Mouse (Mus musculus): ENCODE measurements around the gene Tmem143. TPM values are rescaled to one million over a fixed set of nuclear protein-coding genes. Genes with fewer than 3 reads are reported as not detected.

Gene Tmem143
- total and polyA plus RNA-seq, 3 experiments = 8.8 to 14.6 (median 14.2) TPM

GRCm38 (mm10) chr7:45908384-45908783 is 11.6 kb downstream of the Tmem143 start:
- Histone ChIP-seq H3K36me3 (replicated peaks in 1 of 2; ENCODE audit: control insufficient read depth in 1 of 2, insufficient read depth in 1 of 2, low read length in 1 of 2) (peaks cover 21 to 54% of the 10 kb centered on the region in 2 experiments), H3K27ac (ENCODE audit: insufficient read depth, low read depth) (no peak overlapping the region), H3K9ac (ENCODE audit: insufficient read depth, low read depth) (no peak overlapping the region), H3K9me3 (replicated peaks; ENCODE audit: low read length) (peaks cover 4% of the 10 kb centered on the region), H3K4me1 (ENCODE audit: control insufficient read depth in 1 of 2, insufficient read depth in 2 of 2) (peaks cover 0 to 15% of the 10 kb centered on the region in 2 experiments; a peak in 2 of 4 replicates), H3K27me3 (replicated peaks) (no peaks in the 10 kb centered on the region), H3K4me3 (replicated peaks in 1 of 3; ENCODE audit: low read depth in 2 of 3, low read length in 2 of 3, poor library complexity in 1 of 3) (no peak overlapping the region), H3K79me2 (replicated peaks; ENCODE audit: control insufficient read depth, extremely low read depth, insufficient read depth, poor library complexity, severe bottlenecking) (no peaks in the 10 kb centered on the region), H3K4me2 (ENCODE audit: insufficient read depth, low read depth, poor library complexity, severe bottlenecking) (no peak overlapping the region)
- dilution Hi-C loops (cut with MboI; ENCODE audit: extremely low pct_ligation_motif_present, extremely low pct_unique_long_range_greater_than_20kb, low sequenced_read_pairs) = no loop called here
- DNase-seq (ENCODE audit: extremely low read depth) = no peak
- TF ChIP-seq CTCF (conservative IDR thresholded peaks at IDR 0.05 in 1 of 2, IDR thresholded peaks at IDR 0.05 in 1 of 2; ENCODE audit: low read depth in 2 of 2, low read length in 2 of 2) = no peak
- no peak for TF ChIP-seq KAT2A (IDR thresholded peaks at IDR 0.05; ENCODE audit: insufficient replicate concordance, low read length)
- TF ChIP-seq RAD21 (IDR thresholded peaks at IDR 0.05; ENCODE audit: low read depth, low read length) = no peak
- no peak for TF ChIP-seq GABPA (IDR thresholded peaks at IDR 0.05; ENCODE audit: insufficient replicate concordance, low read depth, low read length)
- TF ChIP-seq ZMIZ1 (IDR thresholded peaks at IDR 0.05; ENCODE audit: low read depth, low read length) = no peak
- TF ChIP-seq ZC3H11A (IDR thresholded peaks at IDR 0.05; ENCODE audit: low read depth, low read length) = no peak
- no peak for TF ChIP-seq TBP (conservative IDR thresholded peaks at IDR 0.05; ENCODE audit: low read depth, low read length)
- no peak for TF ChIP-seq UBTF (IDR thresholded peaks at IDR 0.05; ENCODE audit: low read depth, low read length)
- TF ChIP-seq CHD2 (IDR thresholded peaks at IDR 0.05; ENCODE audit: low read length) = no peak
- TF ChIP-seq MYC (IDR thresholded peaks at IDR 0.05; ENCODE audit: low read depth, low read length) = no peak
- in situ Hi-C loops (cut with MboI; ENCODE audit: low pct_ligation_motif_present, low pct_unique_long_range_greater_than_20kb, low sequenced_read_pairs) = no loop called here

- H3K27me3 ChIP-seq (replicated peaks) = no peaks in the 10 kb centered on the region
- H3K36me3 ChIP-seq (replicated peaks in 1 of 2; ENCODE audit: control insufficient read depth in 1 of 2, insufficient read depth in 1 of 2, low read length in 1 of 2) = peaks cover 21 to 60% of the 10 kb centered on the region in 2 experiments
- no peak overlapping the region for H3K9ac ChIP-seq (ENCODE audit: insufficient read depth, low read depth)
- peaks cover 0 to 15% of the 10 kb centered on the region in 2 experiments; a peak in 2 of 4 replicates for H3K4me1 ChIP-seq (ENCODE audit: control insufficient read depth in 1 of 2, insufficient read depth in 2 of 2)
- dilution Hi-C loops (cut with MboI; ENCODE audit: extremely low pct_ligation_motif_present, extremely low pct_unique_long_range_greater_than_20kb, low sequenced_read_pairs) = no loop called here
- no peak overlapping the region for H3K27ac ChIP-seq (ENCODE audit: insufficient read depth, low read depth)
- no peak overlapping the region for H3K4me2 ChIP-seq (ENCODE audit: insufficient read depth, low read depth, poor library complexity, severe bottlenecking)
- H3K79me2 ChIP-seq (replicated peaks; ENCODE audit: control insufficient read depth, extremely low read depth, insufficient read depth, poor library complexity, severe bottlenecking) = no peaks in the 10 kb centered on the region
- peaks cover 4% of the 10 kb centered on the region for H3K9me3 ChIP-seq (replicated peaks; ENCODE audit: low read length)
- no peak for DNase-seq (ENCODE audit: extremely low read depth)
- H3K4me3 ChIP-seq (replicated peaks in 1 of 3; ENCODE audit: low read depth in 2 of 3, low read length in 2 of 3, poor library complexity in 1 of 3) = no peak overlapping the region
- in situ Hi-C loops (cut with MboI; ENCODE audit: low pct_ligation_motif_present, low pct_unique_long_range_greater_than_20kb, low sequenced_read_pairs) = no loop called here
- TF ChIP-seq MYC (IDR thresholded peaks at IDR 0.05; ENCODE audit: low read depth, low read length) (no peak), KAT2A (IDR thresholded peaks at IDR 0.05; ENCODE audit: insufficient replicate concordance, low read length) (no peak), POLR2A (IDR thresholded peaks at IDR 0.05; ENCODE audit: low read depth, low read length) (no peak), PAX5 (IDR thresholded peaks at IDR 0.05; ENCODE audit: low read length) (no peak), ZMIZ1 (IDR thresholded peaks at IDR 0.05; ENCODE audit: low read depth, low read length) (no peak), ZKSCAN1 (IDR thresholded peaks at IDR 0.05; ENCODE audit: borderline replicate concordance, low read depth, low read length) (no peak), HCFC1 (IDR thresholded peaks at IDR 0.05; ENCODE audit: low read depth, low read length) (no peak), NELFE (IDR thresholded peaks at IDR 0.05; ENCODE audit: low read depth, low read length) (no peak), TBP (conservative IDR thresholded peaks at IDR 0.05; ENCODE audit: low read depth, low read length) (no peak), ETS1 (conservative IDR thresholded peaks at IDR 0.05; ENCODE audit: low read depth, low read length) (no peak), MAZ (IDR thresholded peaks at IDR 0.05; ENCODE audit: low read depth, low read length) (no peak), CHD2 (IDR thresholded peaks at IDR 0.05; ENCODE audit: low read length) (no peak), BHLHE40 (IDR thresholded peaks at IDR 0.05; ENCODE audit: low read depth, low read length) (no peak), MAX (IDR thresholded peaks at IDR 0.05; ENCODE audit: low read length) (no peak), ZC3H11A (IDR thresholded peaks at IDR 0.05; ENCODE audit: low read depth, low read length) (no peak), MAFK (IDR thresholded peaks at IDR 0.05; ENCODE audit: insufficient replicate concordance, low read length) (no peak), USF1 (IDR thresholded peaks at IDR 0.05; ENCODE audit: low read depth, low read length) (no peak)
Measured at GRCm38 (mm10) chr7:45909145-45909544, 12.4 kb downstream of the Tmem143 start.

All from CH12.LX (cell line).